Mouse (Mus musculus): Measurements from ENCODE around the gene AA986860. TPM values are rescaled to one million over a fixed set of nuclear protein-coding genes. Genes with fewer than 3 reads are reported as not detected.

Gene AA986860
- polyA plus RNA-seq (2016; fragmentation: Nextera tagmentation; extraction: Ambion mirVana): 0.51 and 0.86 TPM in 2 replicates

- peak within 1 kb of the TSS; percentile 40 for H3K4me2 ChIP-seq (replicated peaks)
- H3K4me3 ChIP-seq: no peak within 1 kb of the TSS
- no peak within 1 kb of the TSS for H3K9ac ChIP-seq
- no peak within 1 kb of the TSS for H3K27ac ChIP-seq
- whole genome bisulfite sequencing: 5% methylated on average over 10 of the region's 10 CpGs
- no peaks in the 10 kb centered on the region for H3K4me1 ChIP-seq
- H3K27me3 ChIP-seq (replicated peaks): no peaks in the 10 kb centered on the region
- 0 out of 2 replicates have a peak, but pooled peaks have one; percentile 48 for ATAC-seq (ENCODE audit: low FRiP score, low read depth)
- H3K9me3 ChIP-seq: no peaks in the 10 kb centered on the region
- H3K36me3 ChIP-seq: no peaks in the 10 kb centered on the region
Observed at GRCm38 (mm10) chr1:130731741-130732337, at the start of gene AA986860. AA986860 (plus strand) TSS chr1:130731976.

- H3K27me3 ChIP-seq (replicated peaks): no peaks in the 10 kb centered on the region
- no peaks in the 10 kb centered on the region for H3K9me3 ChIP-seq
- no peaks in the 10 kb centered on the region for H3K36me3 ChIP-seq
- no peak for ATAC-seq (ENCODE audit: low FRiP score, low read depth)
- H3K4me1 ChIP-seq: no peaks in the 10 kb centered on the region
- H3K9ac ChIP-seq: no peak overlapping the region
- 71% methylated on average over 1 of the region's 1 CpGs for WGBS
- no peak overlapping the region for H3K27ac ChIP-seq
- no peak overlapping the region for H3K4me3 ChIP-seq
- H3K4me2 ChIP-seq (replicated peaks): no peak overlapping the region
Observed at GRCm38 (mm10) chr1:130683905-130684304, 47.9 kb upstream of the AA986860 start.

GRCm38 (mm10) chr1:130698601-130699000, 33.2 kb upstream of the AA986860 start:
- no peak overlapping the region for H3K9ac ChIP-seq
- no peak overlapping the region for H3K4me2 ChIP-seq (replicated peaks)
- no peak overlapping the region for H3K4me3 ChIP-seq
- H3K27ac ChIP-seq: no peak overlapping the region
- H3K27me3 ChIP-seq (replicated peaks): no peaks in the 10 kb centered on the region
- 91% methylated on average over 5 of the region's 5 CpGs for WGBS
- no peaks in the 10 kb centered on the region for H3K4me1 ChIP-seq
- peaks cover 57% of the 10 kb centered on the region for H3K36me3 ChIP-seq
- ATAC-seq (ENCODE audit: low FRiP score, low read depth): no peak
- H3K9me3 ChIP-seq: no peaks in the 10 kb centered on the region

- no peak overlapping the region for H3K27ac ChIP-seq
- no peak overlapping the region for H3K4me2 ChIP-seq (replicated peaks)
- WGBS: 93% methylated on average over 10 of the region's 10 CpGs
- H3K36me3 ChIP-seq: peaks cover 66% of the 10 kb centered on the region
- no peak overlapping the region for H3K9ac ChIP-seq
- H3K27me3 ChIP-seq (replicated peaks): no peaks in the 10 kb centered on the region
- no peak for ATAC-seq (ENCODE audit: low FRiP score, low read depth)
- H3K9me3 ChIP-seq: no peaks in the 10 kb centered on the region
- H3K4me3 ChIP-seq: no peak overlapping the region
- no peaks in the 10 kb centered on the region for H3K4me1 ChIP-seq
Observed at GRCm38 (mm10) chr1:130699937-130700633, 31.7 kb upstream of the AA986860 start.

- Histone ChIP-seq H3K27ac (no peak overlapping the region), H3K4me3 (no peak overlapping the region), H3K4me1 (no peaks in the 10 kb centered on the region), H3K36me3 (peaks cover 78% of the 10 kb centered on the region), H3K4me2 (replicated peaks) (no peak overlapping the region), H3K9ac (no peak overlapping the region), H3K9me3 (no peaks in the 10 kb centered on the region), H3K27me3 (replicated peaks) (no peaks in the 10 kb centered on the region)
- 96% methylated on average over 11 of the region's 11 CpGs for WGBS
- ATAC-seq (ENCODE audit: low FRiP score, low read depth): no peak
Observed at GRCm38 (mm10) chr1:130701976-130702375, 29.8 kb upstream of the AA986860 start.

- Histone ChIP-seq H3K9ac (no peak overlapping the region), H3K4me3 (no peak overlapping the region), H3K27me3 (replicated peaks) (no peaks in the 10 kb centered on the region), H3K4me2 (replicated peaks) (no peak overlapping the region), H3K4me1 (no peaks in the 10 kb centered on the region), H3K9me3 (no peaks in the 10 kb centered on the region), H3K27ac (no peak overlapping the region), H3K36me3 (peaks cover 68% of the 10 kb centered on the region)
- no peak for ATAC-seq (ENCODE audit: low FRiP score, low read depth)
- WGBS: 79% methylated on average over 2 of the region's 2 CpGs
Observed at GRCm38 (mm10) chr1:130703613-130704012, 28.2 kb upstream of the AA986860 start.

GRCm38 (mm10) chr1:130710283-130711080, 21.3 kb upstream of the AA986860 start:
- ATAC-seq (ENCODE audit: low FRiP score, low read depth): no peak
- H3K4me1 ChIP-seq: peaks cover 6% of the 10 kb centered on the region
- H3K4me2 ChIP-seq (replicated peaks): no peak overlapping the region
- no peaks in the 10 kb centered on the region for H3K27me3 ChIP-seq (replicated peaks)
- peaks cover 16% of the 10 kb centered on the region for H3K36me3 ChIP-seq
- H3K27ac ChIP-seq: no peak overlapping the region
- no peaks in the 10 kb centered on the region for H3K9me3 ChIP-seq
- WGBS: 86% methylated on average over 22 of the region's 22 CpGs
- H3K4me3 ChIP-seq: no peak overlapping the region
- no peak overlapping the region for H3K9ac ChIP-seq

- Histone ChIP-seq H3K4me2 (replicated peaks) (no peak overlapping the region), H3K27ac (no peak overlapping the region), H3K9ac (no peak overlapping the region), H3K4me3 (no peak overlapping the region), H3K36me3 (0 out of 2 replicates have a peak, but pooled peaks cover under 1% of the 10 kb centered on the region), H3K4me1 (peaks cover 18% of the 10 kb centered on the region), H3K27me3 (replicated peaks) (no peaks in the 10 kb centered on the region), H3K9me3 (no peaks in the 10 kb centered on the region)
- WGBS: 80% methylated on average over 4 of the region's 4 CpGs
- no peak for ATAC-seq (ENCODE audit: low FRiP score, low read depth)
Observed at GRCm38 (mm10) chr1:130714046-130714445, 17.7 kb upstream of the AA986860 start.

- Histone ChIP-seq H3K36me3 (0 out of 2 replicates have a peak, but pooled peaks cover 4% of the 10 kb centered on the region), H3K27me3 (replicated peaks) (no peaks in the 10 kb centered on the region), H3K4me3 (peak within 1 kb of the TSS; percentile 64), H3K4me2 (replicated peaks) (peak within 1 kb of the TSS; percentile 99), H3K9ac (peak within 1 kb of the TSS; percentile 82), H3K4me1 (peaks cover 18% of the 10 kb centered on the region), H3K27ac (peak within 1 kb of the TSS; percentile 37; the same call in 1 of the 2 replicates), H3K9me3 (no peaks in the 10 kb centered on the region)
- peak; percentile 93 for ATAC-seq (ENCODE audit: low FRiP score, low read depth)
- WGBS: under 1% methylated on average over 38 of the region's 38 CpGs
Observed at GRCm38 (mm10) chr1:130715561-130716217, 16.1 kb upstream of the AA986860 start, which contains the start of gene Gm29427. Gm29427 (minus strand) TSS chr1:130715799.

GRCm38 (mm10) chr1:130716218-130716512, 15.6 kb upstream of the AA986860 start:
- peak overlapping the region; percentile 64 for H3K4me3 ChIP-seq
- H3K4me2 ChIP-seq (replicated peaks): peak overlapping the region; percentile 99
- H3K36me3 ChIP-seq: 0 out of 2 replicates have a peak, but pooled peaks cover 4% of the 10 kb centered on the region
- H3K9ac ChIP-seq: peak overlapping the region; percentile 82
- peak; percentile 11 for ATAC-seq (ENCODE audit: low FRiP score, low read depth)
- H3K27me3 ChIP-seq (replicated peaks): no peaks in the 10 kb centered on the region
- 0 out of 2 replicates have a peak overlapping the region, but pooled peaks have one; percentile 37 for H3K27ac ChIP-seq
- no peaks in the 10 kb centered on the region for H3K9me3 ChIP-seq
- H3K4me1 ChIP-seq: peaks cover 18% of the 10 kb centered on the region
- 2% methylated on average over 3 of the region's 3 CpGs for WGBS

- Histone ChIP-seq H3K27ac (0 out of 2 replicates have a peak overlapping the region, but pooled peaks have one; percentile 37), H3K27me3 (replicated peaks) (no peaks in the 10 kb centered on the region), H3K9me3 (no peaks in the 10 kb centered on the region), H3K4me1 (peaks cover 18% of the 10 kb centered on the region), H3K4me2 (replicated peaks) (peak overlapping the region; percentile 99), H3K4me3 (peak overlapping the region; percentile 64), H3K9ac (peak overlapping the region; percentile 82), H3K36me3 (0 out of 2 replicates have a peak, but pooled peaks cover 4% of the 10 kb centered on the region)
- WGBS: under 1% methylated on average over 42 of the region's 42 CpGs
- ATAC-seq (ENCODE audit: low FRiP score, low read depth): peak; percentile 21
Observed at GRCm38 (mm10) chr1:130716513-130717290, 15.1 kb upstream of the AA986860 start.
